Mouse (Mus musculus) adrenal gland, adult 18-20 months (tissue): ENCODE measurements around the gene Cmc2. TPM values are rescaled to one million over a fixed set of nuclear protein-coding genes. Genes with fewer than 3 reads are reported as not detected.

Source experiments
- DNase-seq, 2 experiments: peaks; one replicate each; pipeline ENCODE4 v3.0.0; 2021 to 2022; ENCODE audit warnings: low spot score in 2 of 2
- total RNA-seq, 2 experiments: library from RNA; stranded (reverse); gene quantifications; 1 replicate in 1 of 2; 2 replicates in 1 of 2; pipeline ENCODE4 v1.2.3; 2021

The Cmc2 gene
- total RNA-seq, 2 experiments from 2014 or later = 53.0 to 57.0 TPM

- DNase-seq = no peak
These were observed 954 bp upstream of the Cmc2 start for GRCm38 (mm10) chr8:116922060-116922757.

GRCm38 (mm10) chr8:116921005-116921336 lies 284 bp downstream of the Cmc2 start:
- peak; percentile 55 to 73 for DNase-seq

- DNase-seq = no peak
These were observed 15.4 kb downstream of the Cmc2 start for GRCm38 (mm10) chr8:116905836-116906235.

GRCm38 (mm10) chr8:116905252-116905651 lies 16.0 kb downstream of the Cmc2 start:
- no peak for DNase-seq

- no peak for DNase-seq
These were observed 16.5 kb downstream of the Cmc2 start for GRCm38 (mm10) chr8:116904736-116905135.

- no peak for DNase-seq
These were observed 25.7 kb downstream of the Cmc2 start for GRCm38 (mm10) chr8:116895521-116895920.

GRCm38 (mm10) chr8:116893938-116894337 lies 27.3 kb downstream of the Cmc2 start:
- DNase-seq = no peak

- no peak for DNase-seq
These were observed 28.6 kb downstream of the Cmc2 start for GRCm38 (mm10) chr8:116892636-116893035.

GRCm38 (mm10) chr8:116892130-116892529 lies 29.1 kb downstream of the Cmc2 start:
- no peak for DNase-seq

GRCm38 (mm10) chr8:116891446-116891845 lies 29.8 kb downstream of the Cmc2 start:
- no peak for DNase-seq

- DNase-seq = no peak
These were observed 33.4 kb downstream of the Cmc2 start for GRCm38 (mm10) chr8:116887813-116888212.

- no peak for DNase-seq
These were observed 39.9 kb downstream of the Cmc2 start for GRCm38 (mm10) chr8:116881396-116881795.

- no peak for DNase-seq
These were observed 45.3 kb downstream of the Cmc2 start for GRCm38 (mm10) chr8:116875798-116876450.

GRCm38 (mm10) chr8:116873986-116874385 lies 47.3 kb downstream of the Cmc2 start:
- no peak for DNase-seq

- DNase-seq = no peak
These were observed 47.7 kb downstream of the Cmc2 start for GRCm38 (mm10) chr8:116873586-116873985.

GRCm38 (mm10) chr8:116872761-116873342 lies 48.4 kb downstream of the Cmc2 start:
- no peak for DNase-seq

GRCm38 (mm10) chr8:116868699-116869098 lies 52.6 kb downstream of the Cmc2 start:
- DNase-seq = peak; percentile 33 to 55

GRCm38 (mm10) chr8:116867321-116867720 lies 53.9 kb downstream of the Cmc2 start:
- no peak for DNase-seq

- DNase-seq = peak; percentile 32 to 61
These were observed 54.9 kb downstream of the Cmc2 start for GRCm38 (mm10) chr8:116866118-116866903.

- no peak for DNase-seq
These were observed 56.7 kb downstream of the Cmc2 start for GRCm38 (mm10) chr8:116864514-116864913.

- DNase-seq = no peak
These were observed 57.2 kb downstream of the Cmc2 start for GRCm38 (mm10) chr8:116864022-116864387.
